Mouse (Mus musculus): ENCODE measurements around the gene Nrap. TPM values are rescaled to one million over a fixed set of nuclear protein-coding genes. Genes with fewer than 3 reads are reported as not detected.

Gene Nrap
- polyA plus RNA-seq, 1 experiment from 2014 or later = 9.6 TPM

- Histone ChIP-seq H3K4me1 (ENCODE audit: control insufficient read depth, insufficient read depth, low read length) (peaks cover 17% of the 10 kb centered on the region), H3K4me2 (ENCODE audit: low read depth, low read length) (no peak overlapping the region), H3K27ac (replicated peaks; ENCODE audit: low read depth, low read length) (no peak overlapping the region), H3K36me3 (ENCODE audit: control insufficient read depth, insufficient read depth, low read length) (no peaks in the 10 kb centered on the region), H3K9me3 (ENCODE audit: control insufficient read depth, low read length) (no peaks in the 10 kb centered on the region), H3K27me3 (replicated peaks; ENCODE audit: control insufficient read depth, insufficient read depth, low read length) (no peaks in the 10 kb centered on the region), H3K4me3 (ENCODE audit: low read depth, low read length) (no peak overlapping the region), H3K9ac (ENCODE audit: low read depth, low read length) (no peak overlapping the region)
- DNase-seq (ENCODE audit: low spot score) (no peak), ATAC-seq (ENCODE audit: low read depth) (no peak)
- 65% methylated on average over 10 of the region's 10 CpGs for WGBS
Observed at GRCm38 (mm10) chr19:56325676-56326075, 64.2 kb downstream of the Nrap start.

- WGBS = 63% methylated on average over 12 of the region's 12 CpGs
- DNase-seq (ENCODE audit: low spot score) (peak; percentile 65), ATAC-seq (ENCODE audit: low read depth) (peak; percentile 50; the same call in 1 of the 2 replicates)
- Histone ChIP-seq H3K4me1 (ENCODE audit: control insufficient read depth, insufficient read depth, low read length) (peaks cover 25% of the 10 kb centered on the region), H3K9me3 (ENCODE audit: control insufficient read depth, low read length) (no peaks in the 10 kb centered on the region), H3K27me3 (replicated peaks; ENCODE audit: control insufficient read depth, insufficient read depth, low read length) (no peaks in the 10 kb centered on the region), H3K27ac (replicated peaks; ENCODE audit: low read depth, low read length) (no peak overlapping the region), H3K4me3 (ENCODE audit: low read depth, low read length) (no peak overlapping the region), H3K4me2 (ENCODE audit: low read depth, low read length) (no peak overlapping the region), H3K9ac (ENCODE audit: low read depth, low read length) (no peak overlapping the region), H3K36me3 (ENCODE audit: control insufficient read depth, insufficient read depth, low read length) (no peaks in the 10 kb centered on the region)
Observed at GRCm38 (mm10) chr19:56321303-56321920, 68.4 kb downstream of the Nrap start.

DNA sequence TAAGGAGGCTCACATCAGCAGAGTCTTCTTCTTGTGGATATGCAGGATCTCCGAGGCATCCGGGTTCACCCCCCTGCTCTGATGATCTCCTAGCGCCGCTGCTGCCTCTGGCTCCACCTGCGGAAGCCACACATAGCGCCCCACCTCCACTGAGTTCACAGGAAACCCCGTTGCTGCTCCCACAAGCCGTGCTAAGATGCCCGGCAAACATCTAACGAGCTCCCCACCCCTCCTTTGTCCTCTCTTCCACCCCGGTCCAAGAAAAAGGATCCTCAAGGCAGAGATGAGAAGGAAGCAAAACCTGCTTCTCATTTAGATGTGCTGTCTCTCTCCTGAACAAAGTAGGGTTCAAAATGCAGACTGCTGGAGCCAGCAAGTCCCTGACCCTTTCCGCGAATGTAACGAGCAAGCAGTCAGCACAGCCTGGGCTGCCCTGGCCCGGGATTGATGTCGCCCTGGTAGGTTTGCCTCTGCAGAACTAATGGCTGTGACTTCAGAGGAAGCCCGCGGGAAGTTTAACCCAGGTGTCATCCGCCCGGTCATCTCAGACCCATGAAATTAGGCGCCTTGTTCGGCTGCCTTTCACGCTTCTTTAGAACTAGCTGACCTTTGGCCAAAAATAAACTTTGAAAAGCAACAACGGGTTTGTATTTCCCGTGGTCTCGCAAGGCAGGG, 69.5 kb downstream of the Nrap start:
- Histone ChIP-seq H3K4me2 (ENCODE audit: low read depth, low read length) (peak overlapping the region; percentile 40), H3K4me1 (ENCODE audit: control insufficient read depth, insufficient read depth, low read length) (peaks cover 16% of the 10 kb centered on the region), H3K36me3 (ENCODE audit: control insufficient read depth, insufficient read depth, low read length) (no peaks in the 10 kb centered on the region), H3K27me3 (replicated peaks; ENCODE audit: control insufficient read depth, insufficient read depth, low read length) (no peaks in the 10 kb centered on the region), H3K27ac (replicated peaks; ENCODE audit: low read depth, low read length) (no peak overlapping the region), H3K4me3 (ENCODE audit: low read depth, low read length) (no peak overlapping the region), H3K9me3 (ENCODE audit: control insufficient read depth, low read length) (no peaks in the 10 kb centered on the region), H3K9ac (ENCODE audit: low read depth, low read length) (0 out of 2 replicates have a peak overlapping the region, but pooled peaks have one; percentile 14)
- DNase-seq (ENCODE audit: low spot score) (peak; percentile 73), ATAC-seq (ENCODE audit: low read depth) (peak; percentile 66)
- WGBS = 12% methylated on average over 26 of the region's 26 CpGs

GRCm38 (mm10) chr19:56319629-56320028, 70.2 kb downstream of the Nrap start:
- DNase-seq (ENCODE audit: low spot score) (no peak), ATAC-seq (ENCODE audit: low read depth) (no peak)
- WGBS = 86% methylated on average over 6 of the region's 6 CpGs
- Histone ChIP-seq H3K4me2 (ENCODE audit: low read depth, low read length) (peak overlapping the region; percentile 40), H3K4me3 (ENCODE audit: low read depth, low read length) (no peak overlapping the region), H3K27ac (replicated peaks; ENCODE audit: low read depth, low read length) (no peak overlapping the region), H3K9me3 (ENCODE audit: control insufficient read depth, low read length) (no peaks in the 10 kb centered on the region), H3K36me3 (ENCODE audit: control insufficient read depth, insufficient read depth, low read length) (no peaks in the 10 kb centered on the region), H3K9ac (ENCODE audit: low read depth, low read length) (no peak overlapping the region), H3K4me1 (ENCODE audit: control insufficient read depth, insufficient read depth, low read length) (peaks cover 16% of the 10 kb centered on the region), H3K27me3 (replicated peaks; ENCODE audit: control insufficient read depth, insufficient read depth, low read length) (no peaks in the 10 kb centered on the region)

DNA sequence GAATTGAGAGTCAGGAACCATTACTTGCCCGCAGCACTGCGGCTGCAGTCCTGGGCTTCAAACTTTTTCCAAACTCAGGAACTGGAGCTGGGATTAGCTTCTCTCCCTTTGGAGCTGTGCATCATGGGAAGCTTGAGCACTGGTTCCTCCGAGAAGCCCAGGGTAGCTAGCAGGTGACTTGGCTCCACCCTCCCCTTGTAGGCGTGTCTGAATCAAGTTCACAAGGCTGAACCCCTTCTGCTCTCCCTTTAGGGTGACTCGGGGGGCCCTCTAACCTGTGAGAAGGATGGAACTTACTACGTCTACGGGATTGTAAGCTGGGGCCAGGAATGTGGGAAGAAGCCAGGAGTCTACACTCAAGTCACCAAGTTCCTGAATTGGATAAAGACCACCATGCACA, 70.6 kb downstream of the Nrap start:
- Histone ChIP-seq H3K27me3 (replicated peaks; ENCODE audit: control insufficient read depth, insufficient read depth, low read length) (no peaks in the 10 kb centered on the region), H3K4me2 (ENCODE audit: low read depth, low read length) (no peak overlapping the region), H3K36me3 (ENCODE audit: control insufficient read depth, insufficient read depth, low read length) (no peaks in the 10 kb centered on the region), H3K9me3 (ENCODE audit: control insufficient read depth, low read length) (no peaks in the 10 kb centered on the region), H3K4me3 (ENCODE audit: low read depth, low read length) (no peak overlapping the region), H3K4me1 (ENCODE audit: control insufficient read depth, insufficient read depth, low read length) (peaks cover 16% of the 10 kb centered on the region), H3K9ac (ENCODE audit: low read depth, low read length) (no peak overlapping the region), H3K27ac (replicated peaks; ENCODE audit: low read depth, low read length) (no peak overlapping the region)
- WGBS = 87% methylated on average over 7 of the region's 7 CpGs
- ATAC-seq (ENCODE audit: low read depth) = no peak
- DNase-seq (ENCODE audit: low spot score) = no peak

DNA sequence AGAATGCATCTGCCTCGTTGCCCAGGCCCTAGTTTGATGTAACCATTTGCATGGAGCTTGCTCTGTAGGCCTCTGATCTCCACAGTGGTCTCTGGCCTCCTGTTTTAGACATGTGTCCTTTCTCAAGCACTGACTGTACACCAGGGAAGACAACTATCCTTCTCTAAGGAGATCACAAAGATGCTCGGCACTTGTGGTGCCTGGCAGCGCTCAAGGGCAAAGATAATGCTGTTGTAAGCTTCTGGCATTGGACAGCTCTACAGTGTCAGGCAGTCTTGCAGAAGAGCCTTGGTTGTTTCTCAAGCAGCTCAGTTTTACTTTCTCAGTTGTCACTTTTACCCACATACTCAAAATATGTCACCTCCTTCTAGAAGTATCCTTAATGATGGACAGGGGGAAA, 73.3 kb downstream of the Nrap start:
- peaks cover 14% of the 10 kb centered on the region for H3K4me1 ChIP-seq (ENCODE audit: control insufficient read depth, insufficient read depth, low read length)
- WGBS = 70% methylated on average over 3 of the region's 3 CpGs
- no peaks in the 10 kb centered on the region for H3K27me3 ChIP-seq (replicated peaks; ENCODE audit: control insufficient read depth, insufficient read depth, low read length)
- no peaks in the 10 kb centered on the region for H3K36me3 ChIP-seq (ENCODE audit: control insufficient read depth, insufficient read depth, low read length)
- no peak overlapping the region for H3K27ac ChIP-seq (replicated peaks; ENCODE audit: low read depth, low read length)
- H3K4me3 ChIP-seq (ENCODE audit: low read depth, low read length) = no peak overlapping the region
- H3K9me3 ChIP-seq (ENCODE audit: control insufficient read depth, low read length) = no peaks in the 10 kb centered on the region
- ATAC-seq (ENCODE audit: low read depth) (no peak), DNase-seq (ENCODE audit: low spot score) (no peak)
- no peak overlapping the region for H3K9ac ChIP-seq (ENCODE audit: low read depth, low read length)
- no peak overlapping the region for H3K4me2 ChIP-seq (ENCODE audit: low read depth, low read length)

DNA sequence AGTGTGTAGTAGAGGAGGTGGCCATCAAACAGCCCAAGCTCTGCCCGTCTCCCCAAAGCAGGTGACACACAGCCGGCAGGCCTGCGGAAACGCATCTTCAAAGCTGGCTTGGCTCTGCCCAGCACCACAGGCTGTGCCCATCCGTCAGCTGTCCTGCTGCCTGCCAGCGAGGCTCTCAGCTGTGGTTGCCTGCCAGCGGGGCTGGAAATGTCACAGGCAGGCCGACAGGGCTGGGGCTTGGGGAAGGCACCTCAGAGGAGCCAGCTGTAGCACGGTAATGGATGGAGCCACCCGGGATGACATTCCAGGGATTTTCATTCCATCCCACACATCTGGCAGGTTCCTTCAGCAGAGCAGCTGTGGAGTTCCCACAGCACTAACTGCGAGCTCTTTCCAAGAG, 89.0 kb downstream of the Nrap start:
- Histone ChIP-seq H3K4me2 (ENCODE audit: low read depth, low read length) (no peak overlapping the region), H3K9me3 (ENCODE audit: control insufficient read depth, low read length) (no peaks in the 10 kb centered on the region), H3K27me3 (replicated peaks; ENCODE audit: control insufficient read depth, insufficient read depth, low read length) (no peaks in the 10 kb centered on the region), H3K27ac (replicated peaks; ENCODE audit: low read depth, low read length) (no peak overlapping the region), H3K4me3 (ENCODE audit: low read depth, low read length) (no peak overlapping the region), H3K9ac (ENCODE audit: low read depth, low read length) (no peak overlapping the region), H3K36me3 (ENCODE audit: control insufficient read depth, insufficient read depth, low read length) (no peaks in the 10 kb centered on the region), H3K4me1 (ENCODE audit: control insufficient read depth, insufficient read depth, low read length) (peaks cover 6% of the 10 kb centered on the region; the same call in 1 of the 2 replicates)
- ATAC-seq (ENCODE audit: low read depth) (peak; percentile 85), DNase-seq (ENCODE audit: low spot score) (peak; percentile 72)
- 58% methylated on average over 11 of the region's 11 CpGs for WGBS

DNA sequence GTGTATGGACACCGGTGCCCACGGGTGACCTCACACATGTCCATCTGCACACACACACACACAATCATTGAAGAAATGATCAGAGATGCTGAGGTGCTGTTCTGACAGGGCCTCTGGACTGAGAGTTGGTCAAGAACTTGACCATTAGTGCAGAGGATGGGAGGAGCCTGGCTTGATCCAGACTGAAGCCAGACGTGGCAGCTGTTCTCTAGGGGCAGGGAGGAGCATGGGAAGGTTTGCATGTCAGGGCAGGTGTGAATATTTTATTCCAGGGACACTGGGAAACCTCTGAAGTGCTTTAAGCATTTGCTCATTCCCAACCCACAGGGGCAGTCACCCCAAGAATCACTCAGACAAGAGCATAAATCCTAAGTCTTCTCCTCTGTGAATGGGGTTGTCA, 92.6 kb downstream of the Nrap start:
- H3K4me2 ChIP-seq (ENCODE audit: low read depth, low read length) = no peak overlapping the region
- WGBS = 60% methylated on average over 3 of the region's 3 CpGs
- no peaks in the 10 kb centered on the region for H3K36me3 ChIP-seq (ENCODE audit: control insufficient read depth, insufficient read depth, low read length)

GRCm38 (mm10) chr19:56296668-56297067, 93.2 kb downstream of the Nrap start:
- H3K4me3 ChIP-seq (ENCODE audit: low read depth, low read length) = no peak overlapping the region
- WGBS = 88% methylated on average over 9 of the region's 9 CpGs
- DNase-seq (ENCODE audit: low spot score) = no peak
- no peaks in the 10 kb centered on the region for H3K9me3 ChIP-seq (ENCODE audit: control insufficient read depth, low read length)
- no peaks in the 10 kb centered on the region for H3K27me3 ChIP-seq (replicated peaks; ENCODE audit: control insufficient read depth, insufficient read depth, low read length)
- no peak overlapping the region for H3K27ac ChIP-seq (replicated peaks; ENCODE audit: low read depth, low read length)
- H3K9ac ChIP-seq (ENCODE audit: low read depth, low read length) = no peak overlapping the region
- ATAC-seq (ENCODE audit: low read depth) = no peak
- no peak overlapping the region for H3K4me2 ChIP-seq (ENCODE audit: low read depth, low read length)
- H3K36me3 ChIP-seq (ENCODE audit: control insufficient read depth, insufficient read depth, low read length) = no peaks in the 10 kb centered on the region
- peaks cover 22% of the 10 kb centered on the region for H3K4me1 ChIP-seq (ENCODE audit: control insufficient read depth, insufficient read depth, low read length)

More for the DNA sequence above, 92.6 kb downstream of the Nrap start:
- Histone ChIP-seq H3K4me3 (ENCODE audit: low read depth, low read length) (no peak overlapping the region), H3K27me3 (replicated peaks; ENCODE audit: control insufficient read depth, insufficient read depth, low read length) (no peaks in the 10 kb centered on the region), H3K9me3 (ENCODE audit: control insufficient read depth, low read length) (no peaks in the 10 kb centered on the region), H3K9ac (ENCODE audit: low read depth, low read length) (no peak overlapping the region), H3K4me1 (ENCODE audit: control insufficient read depth, insufficient read depth, low read length) (peaks cover 17% of the 10 kb centered on the region), H3K27ac (replicated peaks; ENCODE audit: low read depth, low read length) (no peak overlapping the region)
- no peak for ATAC-seq (ENCODE audit: low read depth)
- no peak for DNase-seq (ENCODE audit: low spot score)

All from embryonic facial prominence, embryonic 14.5 days (tissue).